Mouse (Mus musculus): Measurements from ENCODE around the gene Olfr1415. TPM values are rescaled to one million over a fixed set of nuclear protein-coding genes. Genes with fewer than 3 reads are reported as not detected.

The Olfr1415 gene
- polyA plus RNA-seq, 1 experiment from 2014 or later, result not detected

DNA sequence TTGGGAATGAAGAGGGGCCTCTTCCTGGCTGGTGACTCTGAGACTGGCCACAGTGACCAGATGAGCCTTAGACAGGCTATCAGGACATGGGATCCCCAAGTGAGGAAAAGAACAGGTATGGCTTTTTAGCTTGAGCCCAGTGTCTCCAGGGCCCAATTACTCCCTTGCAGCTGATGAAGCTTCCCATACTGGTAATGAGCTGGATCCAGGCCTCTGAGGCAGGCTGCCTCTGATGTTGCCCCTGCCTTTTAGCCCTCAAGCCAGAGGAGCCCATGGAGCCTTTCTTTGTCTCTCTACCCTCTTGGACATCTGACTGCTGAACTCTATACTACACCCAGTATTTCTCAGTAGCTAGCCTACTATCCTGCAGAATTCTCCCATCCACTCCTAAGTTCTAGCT is 10.9 kb downstream of the Olfr1415 start, which contains the start of gene Olfr1416:
TSS of gene Olfr1416 (minus strand) at position 101 of the 400 bp plus-strand sequence.
- no peak within 1 kb of the TSS for H3K9ac ChIP-seq (ENCODE audit: low read depth, low read length)
- no peaks in the 10 kb centered on the region for H3K27me3 ChIP-seq (ENCODE audit: control insufficient read depth, insufficient read depth, low read length)
- no peak for ATAC-seq (ENCODE audit: low FRiP score)
- H3K4me2 ChIP-seq (replicated peaks; ENCODE audit: low read depth, low read length), result no peak within 1 kb of the TSS
- H3K4me3 ChIP-seq (ENCODE audit: low read depth, low read length), result no peak within 1 kb of the TSS
- no peaks in the 10 kb centered on the region for H3K36me3 ChIP-seq (ENCODE audit: control insufficient read depth, insufficient read depth, low read length)
- no peak for DNase-seq (ENCODE audit: low spot score)
- H3K4me1 ChIP-seq (replicated peaks; ENCODE audit: control insufficient read depth, insufficient read depth, low read length), result no peaks in the 10 kb centered on the region
- H3K27ac ChIP-seq (ENCODE audit: low read depth, low read length), result no peak within 1 kb of the TSS
- H3K9me3 ChIP-seq (ENCODE audit: control insufficient read depth, low read length), result no peaks in the 10 kb centered on the region

DNA sequence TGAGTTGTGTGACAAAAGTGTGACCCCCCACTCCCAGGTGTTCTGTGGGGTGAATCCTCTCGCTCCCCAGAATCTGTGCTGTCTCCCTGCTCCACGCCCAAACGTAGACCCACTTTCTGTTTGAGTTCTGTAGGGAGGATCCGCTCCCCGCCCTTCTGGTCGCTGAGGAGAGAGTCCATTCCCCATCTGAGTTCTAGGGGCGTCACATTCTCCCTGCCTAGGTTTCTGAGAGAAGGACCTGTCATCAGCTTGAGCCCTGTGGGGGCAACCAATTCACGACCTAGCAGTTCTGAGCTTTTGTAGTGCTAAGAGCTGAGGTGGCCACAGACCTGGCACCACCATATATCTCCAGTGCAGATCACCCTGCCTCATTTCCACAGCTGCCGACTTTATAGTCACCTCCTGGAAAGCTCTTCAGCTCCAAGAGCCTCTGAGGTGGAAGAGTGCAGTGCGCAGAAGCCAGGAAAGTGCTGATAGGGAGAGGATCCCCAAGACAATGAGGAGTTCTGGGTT is 21.8 kb downstream of the Olfr1415 start:
- 5% methylated on average over 10 of the region's 10 CpGs for WGBS
- H3K9me3 ChIP-seq (ENCODE audit: control insufficient read depth, low read length), result no peaks in the 10 kb centered on the region
- 0 out of 2 replicates have a peak, but pooled peaks cover 2% of the 10 kb centered on the region for H3K4me1 ChIP-seq (replicated peaks; ENCODE audit: control insufficient read depth, insufficient read depth, low read length)
- peak overlapping the region; percentile 85 for H3K4me2 ChIP-seq (replicated peaks; ENCODE audit: low read depth, low read length)
- peak overlapping the region; percentile 92 for H3K4me3 ChIP-seq (ENCODE audit: low read depth, low read length)
- 0 out of 2 replicates have a peak, but pooled peaks cover 4% of the 10 kb centered on the region for H3K36me3 ChIP-seq (ENCODE audit: control insufficient read depth, insufficient read depth, low read length)
- H3K27me3 ChIP-seq (ENCODE audit: control insufficient read depth, insufficient read depth, low read length), result no peaks in the 10 kb centered on the region
- H3K27ac ChIP-seq (ENCODE audit: low read depth, low read length), result no peak overlapping the region
- H3K9ac ChIP-seq (ENCODE audit: low read depth, low read length), result peak overlapping the region; percentile 64
- ATAC-seq (ENCODE audit: low FRiP score) (no peak; the same call in none of the 2 replicates), DNase-seq (ENCODE audit: low spot score) (no peak)

DNA sequence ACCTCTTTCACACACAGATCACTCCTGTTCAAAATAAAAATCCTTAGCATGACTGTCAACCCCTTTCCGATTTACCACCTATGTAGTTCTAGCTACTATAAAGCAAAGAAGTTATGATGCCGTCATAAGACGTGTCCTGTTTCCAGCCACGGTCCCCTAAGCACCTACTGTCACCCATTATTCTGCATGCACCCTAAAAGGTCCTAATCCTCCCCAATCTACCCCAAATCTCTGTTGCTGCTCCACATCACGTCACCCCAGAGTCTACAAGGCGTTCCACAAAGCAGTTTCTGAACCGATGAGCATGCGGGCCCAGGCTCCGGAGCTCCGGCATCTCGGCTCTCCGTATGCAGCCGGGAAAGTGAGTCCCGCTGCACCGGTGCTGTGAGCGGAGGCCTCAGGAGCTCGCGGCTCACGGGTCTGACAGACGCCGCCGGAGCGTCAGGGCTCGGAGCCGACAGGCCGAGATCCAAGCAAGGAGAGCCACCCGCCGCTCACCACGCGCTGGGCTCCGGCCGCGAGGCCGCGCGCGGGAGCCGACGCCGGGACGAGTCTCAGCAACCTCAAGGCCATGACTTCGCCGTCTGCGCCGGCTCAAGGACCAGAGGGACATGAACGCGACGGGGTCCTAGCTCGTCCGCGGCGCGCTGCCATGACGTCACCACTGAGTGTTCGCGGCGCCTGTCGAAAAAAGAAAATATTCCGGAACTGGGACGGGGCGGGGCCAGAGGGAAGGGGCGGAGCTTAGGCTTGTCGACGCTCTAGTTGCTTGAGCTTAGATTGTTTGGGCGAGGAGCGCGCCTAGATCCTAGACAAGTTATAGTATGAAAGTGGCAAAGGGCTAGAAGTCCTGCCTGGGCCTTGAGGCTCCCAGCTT is 22.5 kb downstream of the Olfr1415 start, which contains the start of gene Ndufa10:
TSS of gene Ndufa10 (minus strand) at position 696 of the 877 bp plus-strand sequence.
- DNase-seq (ENCODE audit: low spot score) (peak; percentile 97), ATAC-seq (ENCODE audit: low FRiP score) (peak; percentile 94)
- Histone ChIP-seq H3K9me3 (ENCODE audit: control insufficient read depth, low read length) (no peaks in the 10 kb centered on the region), H3K4me2 (replicated peaks; ENCODE audit: low read depth, low read length) (peak within 1 kb of the TSS; percentile 85), H3K27ac (ENCODE audit: low read depth, low read length) (no peak within 1 kb of the TSS), H3K9ac (ENCODE audit: low read depth, low read length) (peak within 1 kb of the TSS; percentile 94), H3K36me3 (ENCODE audit: control insufficient read depth, insufficient read depth, low read length) (0 out of 2 replicates have a peak, but pooled peaks cover 4% of the 10 kb centered on the region), H3K4me1 (replicated peaks; ENCODE audit: control insufficient read depth, insufficient read depth, low read length) (0 out of 2 replicates have a peak, but pooled peaks cover 2% of the 10 kb centered on the region), H3K4me3 (ENCODE audit: low read depth, low read length) (peak within 1 kb of the TSS; percentile 92), H3K27me3 (ENCODE audit: control insufficient read depth, insufficient read depth, low read length) (no peaks in the 10 kb centered on the region)
- WGBS, result under 1% methylated on average over 66 of the region's 67 CpGs

DNA sequence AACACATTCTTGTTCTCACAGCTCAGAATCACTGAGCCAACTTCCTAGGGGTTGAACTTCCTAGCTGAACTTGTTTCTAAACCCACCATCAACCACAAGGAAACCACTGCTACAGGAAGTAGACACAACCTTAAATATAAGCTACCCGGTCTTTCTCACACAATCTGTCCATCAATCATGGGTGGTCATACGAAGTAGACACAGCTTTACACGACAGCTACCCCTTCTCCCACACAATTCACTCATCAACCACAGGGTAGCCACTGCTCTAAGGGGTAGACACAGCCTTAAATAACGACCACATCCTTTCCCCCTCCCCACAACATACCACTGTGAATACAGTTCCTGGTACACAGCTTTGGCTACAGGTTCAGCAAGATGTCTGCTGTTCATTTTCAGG is 27.0 kb downstream of the Olfr1415 start:
- Histone ChIP-seq H3K4me1 (replicated peaks; ENCODE audit: control insufficient read depth, insufficient read depth, low read length) (no peaks in the 10 kb centered on the region), H3K27me3 (ENCODE audit: control insufficient read depth, insufficient read depth, low read length) (no peaks in the 10 kb centered on the region), H3K27ac (ENCODE audit: low read depth, low read length) (no peak overlapping the region), H3K9ac (ENCODE audit: low read depth, low read length) (no peak overlapping the region), H3K4me3 (ENCODE audit: low read depth, low read length) (no peak overlapping the region), H3K36me3 (ENCODE audit: control insufficient read depth, insufficient read depth, low read length) (peaks cover 10% of the 10 kb centered on the region; the same call in 1 of the 2 replicates), H3K9me3 (ENCODE audit: control insufficient read depth, low read length) (no peaks in the 10 kb centered on the region), H3K4me2 (replicated peaks; ENCODE audit: low read depth, low read length) (no peak overlapping the region)
- WGBS, result 92% methylated on average over 4 of the region's 4 CpGs
- DNase-seq (ENCODE audit: low spot score) (no peak), ATAC-seq (ENCODE audit: low FRiP score) (no peak)

DNA sequence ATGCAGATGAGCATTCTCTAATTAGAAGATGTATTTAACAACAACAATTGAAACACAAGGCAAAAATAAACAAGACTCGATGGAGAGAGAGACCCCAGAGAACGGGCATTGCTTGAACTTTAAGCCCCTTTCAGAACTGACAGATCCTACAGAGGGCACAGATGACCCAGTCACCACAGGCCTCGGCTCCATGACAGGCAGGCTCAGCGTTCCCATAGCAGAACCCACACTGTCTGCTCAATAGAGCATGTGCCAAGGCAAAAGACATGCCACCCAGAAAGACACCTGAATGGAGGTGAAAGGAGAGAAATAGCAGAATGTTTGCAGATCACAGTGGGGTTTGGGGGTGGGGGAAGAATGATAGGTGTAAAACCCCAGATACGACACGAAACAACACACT is 37.5 kb downstream of the Olfr1415 start:
- Histone ChIP-seq H3K36me3 (ENCODE audit: control insufficient read depth, insufficient read depth, low read length) (peaks cover 11% of the 10 kb centered on the region), H3K9me3 (ENCODE audit: control insufficient read depth, low read length) (no peaks in the 10 kb centered on the region)
- 94% methylated on average over 6 of the region's 6 CpGs for WGBS

DNA sequence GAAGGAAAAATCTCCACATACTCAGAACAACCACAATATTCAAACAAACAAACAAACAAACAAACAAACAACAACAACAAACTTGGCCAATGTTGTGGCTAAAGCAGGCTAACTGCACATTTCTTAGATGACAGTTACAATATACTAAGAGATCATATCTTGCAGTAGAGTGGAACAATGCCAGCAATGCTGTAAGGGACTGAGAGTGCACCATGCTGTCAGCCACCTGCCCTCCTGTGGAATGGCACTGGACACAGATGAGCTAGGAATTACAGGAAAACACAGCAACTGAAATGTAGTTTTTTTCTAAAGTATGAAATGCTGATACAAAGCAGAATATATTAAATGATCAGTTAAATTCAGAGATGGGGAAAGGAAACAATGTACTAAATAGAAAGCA is 38.1 kb downstream of the Olfr1415 start:
- ATAC-seq (ENCODE audit: low FRiP score) (no peak), DNase-seq (ENCODE audit: low spot score) (no peak)
- Histone ChIP-seq H3K4me3 (ENCODE audit: low read depth, low read length) (no peak overlapping the region), H3K27ac (ENCODE audit: low read depth, low read length) (no peak overlapping the region), H3K9ac (ENCODE audit: low read depth, low read length) (no peak overlapping the region), H3K4me1 (replicated peaks; ENCODE audit: control insufficient read depth, insufficient read depth, low read length) (no peaks in the 10 kb centered on the region), H3K9me3 (ENCODE audit: control insufficient read depth, low read length) (no peaks in the 10 kb centered on the region), H3K27me3 (ENCODE audit: control insufficient read depth, insufficient read depth, low read length) (no peaks in the 10 kb centered on the region), H3K36me3 (ENCODE audit: control insufficient read depth, insufficient read depth, low read length) (peaks cover 11% of the 10 kb centered on the region), H3K4me2 (replicated peaks; ENCODE audit: low read depth, low read length) (no peak overlapping the region)

More for the DNA sequence above, 37.5 kb downstream of the Olfr1415 start:
- Histone ChIP-seq H3K27me3 (ENCODE audit: control insufficient read depth, insufficient read depth, low read length) (no peaks in the 10 kb centered on the region), H3K4me1 (replicated peaks; ENCODE audit: control insufficient read depth, insufficient read depth, low read length) (no peaks in the 10 kb centered on the region), H3K4me2 (replicated peaks; ENCODE audit: low read depth, low read length) (no peak overlapping the region), H3K9ac (ENCODE audit: low read depth, low read length) (no peak overlapping the region), H3K27ac (ENCODE audit: low read depth, low read length) (no peak overlapping the region), H3K4me3 (ENCODE audit: low read depth, low read length) (no peak overlapping the region)
- ATAC-seq (ENCODE audit: low FRiP score) (no peak), DNase-seq (ENCODE audit: low spot score) (no peak)

DNA sequence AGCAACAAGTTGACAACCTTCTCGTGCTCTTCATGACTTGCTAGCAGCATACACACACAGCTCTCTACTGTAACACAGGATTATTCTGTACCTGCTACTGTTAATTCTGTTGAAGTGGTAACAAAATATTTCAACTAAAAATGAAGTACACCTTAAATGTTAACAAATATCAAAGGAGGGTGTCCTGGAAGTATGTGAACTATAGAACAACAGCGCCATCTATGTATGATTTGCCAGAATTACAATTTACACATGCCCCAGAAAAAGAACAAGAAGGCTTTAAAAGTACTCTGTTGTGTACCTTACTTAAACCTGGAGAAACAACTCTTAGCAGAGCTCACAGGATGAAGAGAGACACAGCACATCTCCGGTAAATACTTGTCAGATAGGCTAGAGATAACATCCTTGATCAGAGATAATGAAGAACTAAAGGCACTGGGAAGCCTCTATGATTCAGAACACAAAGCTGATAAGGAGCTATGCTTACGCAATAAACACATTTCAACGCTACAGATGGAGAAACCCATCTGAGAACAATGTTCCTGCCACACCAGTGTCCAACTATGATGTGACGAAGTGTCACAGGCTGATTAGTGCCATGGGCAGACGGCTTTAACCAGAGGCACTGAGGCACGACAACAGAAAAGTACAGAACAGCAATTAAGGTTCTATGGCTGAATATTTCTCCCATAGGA is 42.0 kb downstream of the Olfr1415 start:
- Histone ChIP-seq H3K4me3 (ENCODE audit: low read depth, low read length) (no peak overlapping the region), H3K4me2 (replicated peaks; ENCODE audit: low read depth, low read length) (no peak overlapping the region), H3K27me3 (ENCODE audit: control insufficient read depth, insufficient read depth, low read length) (no peaks in the 10 kb centered on the region), H3K9me3 (ENCODE audit: control insufficient read depth, low read length) (no peaks in the 10 kb centered on the region), H3K36me3 (ENCODE audit: control insufficient read depth, insufficient read depth, low read length) (peaks cover 14% of the 10 kb centered on the region), H3K27ac (ENCODE audit: low read depth, low read length) (no peak overlapping the region), H3K9ac (ENCODE audit: low read depth, low read length) (no peak overlapping the region), H3K4me1 (replicated peaks; ENCODE audit: control insufficient read depth, insufficient read depth, low read length) (no peaks in the 10 kb centered on the region)
- ATAC-seq (ENCODE audit: low FRiP score) (no peak), DNase-seq (ENCODE audit: low spot score) (peak; percentile 46)
- WGBS, result 79% methylated on average over 8 of the region's 8 CpGs

DNA sequence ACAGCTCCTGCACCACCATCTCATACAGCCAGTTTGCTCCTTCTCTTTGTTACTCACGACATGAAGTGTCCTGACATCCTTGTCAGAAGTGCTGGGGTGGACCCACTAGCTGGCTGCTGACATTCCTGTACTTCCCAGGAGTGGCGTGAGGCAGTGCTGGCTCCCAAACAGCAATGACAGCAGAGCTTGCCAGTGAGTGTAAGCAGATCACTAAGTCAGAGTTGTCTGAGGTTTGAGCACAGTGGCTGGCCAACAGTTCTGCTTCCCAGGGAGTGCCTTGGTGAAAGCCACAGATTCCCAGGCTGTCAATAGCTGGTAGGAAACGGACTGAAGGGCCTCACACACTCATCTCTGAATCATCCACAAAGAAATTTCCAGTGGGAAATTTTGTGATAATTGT is 47.6 kb downstream of the Olfr1415 start:
- no peak overlapping the region for H3K4me3 ChIP-seq (ENCODE audit: low read depth, low read length)
- ATAC-seq (ENCODE audit: low FRiP score) (no peak), DNase-seq (ENCODE audit: low spot score) (no peak)
- H3K27ac ChIP-seq (ENCODE audit: low read depth, low read length), result no peak overlapping the region
- 87% methylated on average over 3 of the region's 3 CpGs for WGBS
- no peaks in the 10 kb centered on the region for H3K9me3 ChIP-seq (ENCODE audit: control insufficient read depth, low read length)
- H3K36me3 ChIP-seq (ENCODE audit: control insufficient read depth, insufficient read depth, low read length), result 0 out of 2 replicates have a peak, but pooled peaks cover 12% of the 10 kb centered on the region
- H3K4me1 ChIP-seq (replicated peaks; ENCODE audit: control insufficient read depth, insufficient read depth, low read length), result no peaks in the 10 kb centered on the region
- H3K27me3 ChIP-seq (ENCODE audit: control insufficient read depth, insufficient read depth, low read length), result no peaks in the 10 kb centered on the region
- H3K4me2 ChIP-seq (replicated peaks; ENCODE audit: low read depth, low read length), result no peak overlapping the region
- H3K9ac ChIP-seq (ENCODE audit: low read depth, low read length), result no peak overlapping the region
